Comparison of ENCODE assay signal across 8 mouse cellular contexts in the genomic region with DNA sequence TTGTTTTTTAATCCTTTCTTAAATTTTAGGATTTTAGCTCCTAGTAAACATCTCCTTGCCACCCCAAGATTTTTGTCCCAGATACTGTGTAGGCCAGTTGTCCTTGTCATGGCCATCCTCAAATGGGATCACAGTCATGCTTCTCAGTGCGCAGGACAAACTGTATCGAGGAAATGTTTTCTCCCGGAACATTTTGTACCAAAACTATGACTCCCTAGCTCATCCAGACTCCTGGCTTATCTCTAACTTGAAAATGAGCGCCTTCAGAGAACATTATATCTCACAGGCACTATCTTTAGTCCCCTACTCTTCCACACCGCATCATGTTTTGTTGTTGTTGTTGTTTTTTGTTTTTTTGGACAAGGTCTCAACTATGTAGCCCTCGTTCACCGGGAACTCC. TPM values are rescaled to one million over a fixed set of nuclear protein-coding genes. Genes with fewer than 3 reads are reported as not detected.
DNase-seq lines count a peak whose midpoint lies in the region; ATAC-seq lines count a peak whose summit lies in the region.

No protein-coding gene starts in this region.

- peak overlapping the region; percentile 85 for H3K4me3 ChIP-seq in kidney, embryonic 14.5 days (ENCODE audit: low read length)
- peak overlapping the region; percentile 83 for H3K4me3 ChIP-seq in limb, embryonic 10.5 days
- peak overlapping the region; percentile 87 for H3K4me3 ChIP-seq in neural tube, embryonic 13.5 days

- no peaks in the 10 kb centered on the region for H3K9me3 ChIP-seq in kidney, embryonic 14.5 days (ENCODE audit: control insufficient read depth, low read length)
- H3K9me3 ChIP-seq in limb, embryonic 10.5 days (replicated peaks) = no peaks in the 10 kb centered on the region
- no peaks in the 10 kb centered on the region for H3K9me3 ChIP-seq in neural tube, embryonic 13.5 days

- H3K4me2 ChIP-seq in kidney, embryonic 14.5 days (replicated peaks; ENCODE audit: low read depth, low read length) = peak overlapping the region; percentile 60
- peak overlapping the region; percentile 80 for H3K4me2 ChIP-seq in neural tube, embryonic 13.5 days

- peak overlapping the region; percentile 90 for H3K9ac ChIP-seq in kidney, embryonic 14.5 days (ENCODE audit: low read depth, low read length)
- peak overlapping the region; percentile 96 for H3K9ac ChIP-seq in neural tube, embryonic 13.5 days

- no peaks in the 10 kb centered on the region for H3K27me3 ChIP-seq in kidney, embryonic 14.5 days (ENCODE audit: control insufficient read depth, insufficient read depth, low read length)
- no peaks in the 10 kb centered on the region for H3K27me3 ChIP-seq in limb, embryonic 10.5 days (ENCODE audit: low read depth, poor library complexity, severe bottlenecking)
- no peaks in the 10 kb centered on the region for H3K27me3 ChIP-seq in neural tube, embryonic 13.5 days

- WGBS in kidney, embryonic 14.5 days = 41% methylated on average over 7 of the region's 7 CpGs
- WGBS in limb, embryonic 10.5 days = 55% methylated on average over 7 of the region's 7 CpGs
- 46% methylated on average over 7 of the region's 7 CpGs for WGBS in neural tube, embryonic 13.5 days

- no peak overlapping the region for H3K27ac ChIP-seq in kidney, embryonic 14.5 days (ENCODE audit: low read depth, low read length)
- H3K27ac ChIP-seq in limb, embryonic 10.5 days = peak overlapping the region; percentile 92
- H3K27ac ChIP-seq in neural tube, embryonic 13.5 days (replicated peaks) = peak overlapping the region; percentile 95

- no peaks in the 10 kb centered on the region for H3K36me3 ChIP-seq in kidney, embryonic 14.5 days (ENCODE audit: control insufficient read depth, insufficient read depth, low read length)
- H3K36me3 ChIP-seq in limb, embryonic 10.5 days = peaks cover 6% of the 10 kb centered on the region; the same call in 1 of the 2 replicates
- H3K36me3 ChIP-seq in neural tube, embryonic 13.5 days = no peaks in the 10 kb centered on the region

- H3K4me1 ChIP-seq in kidney, embryonic 14.5 days (ENCODE audit: control insufficient read depth, insufficient read depth, low read length) = peaks cover 18% of the 10 kb centered on the region
- H3K4me1 ChIP-seq in limb, embryonic 10.5 days = peaks cover 21% of the 10 kb centered on the region
- peaks cover 37% of the 10 kb centered on the region for H3K4me1 ChIP-seq in neural tube, embryonic 13.5 days (replicated peaks)

- DNase-seq in kidney, adult 9 months = no peak
- no peak for DNase-seq in limb, embryonic 10.5 days (ENCODE audit: low spot score)
- DNase-seq in right cerebral cortex, postnatal 36 days (ENCODE audit: low spot score in 2 of 2) = no peak
- DNase-seq in left cerebral cortex, adult 11 months (ENCODE audit: low spot score) = no peak
- DNase-seq in spleen, adult 18-20 months = no peak

- no peak for ATAC-seq in kidney, embryonic 14.5 days (ENCODE audit: low FRiP score, low TSS enrichment)
- 0 out of 2 replicates have a peak, but pooled peaks have one; percentile 7 for ATAC-seq in erythroblast, adult 5-6 weeks (replicated peaks; ENCODE audit: low FRiP score, poor library complexity, severe bottlenecking)
- ATAC-seq in neural tube, embryonic 13.5 days (ENCODE audit: low read depth) = no peak

RNA-seq across cellular contexts. Expression of a gene that starts 0.6 kb away (rescaled TPM):
- polyA plus RNA-seq in kidney, embryonic 14.5 days (2014; fragmentation: Nextera tagmentation; extraction: Ambion mirVana) = 65.6 and 88.7 TPM in 2 replicates
- 20.2 and 28.4 TPM in 2 replicates for total RNA-seq in erythroblast, adult 5-6 weeks (2015; ENCODE audit: low replicate concordance)
- total RNA-seq in erythroblast, adult 5-6 weeks (2017; ENCODE audit: low replicate concordance) = 25.0 and 32.6 TPM in 2 replicates
- 106 and 137 TPM in 2 replicates for polyA plus RNA-seq in limb, embryonic 10.5 days (2016; fragmentation: Nextera tagmentation; extraction: Ambion mirVana)
- polyA plus RNA-seq in neural tube, embryonic 13.5 days (2015; fragmentation: Nextera tagmentation; extraction: Ambion mirVana) = 82.1 and 83.7 TPM in 2 replicates

RNA-seq across cellular contexts. Expression of a gene that starts 31.0 kb away (rescaled TPM):
- 12.8 and 21.1 TPM in 2 replicates for polyA plus RNA-seq in kidney, embryonic 14.5 days (2014; fragmentation: Nextera tagmentation; extraction: Ambion mirVana)
- 8.8 and 19.0 TPM in 2 replicates for total RNA-seq in erythroblast, adult 5-6 weeks (2015; ENCODE audit: low replicate concordance)
- total RNA-seq in erythroblast, adult 5-6 weeks (2017; ENCODE audit: low replicate concordance) = 7.5 and 14.4 TPM in 2 replicates
- 12.9 and 14.6 TPM in 2 replicates for polyA plus RNA-seq in limb, embryonic 10.5 days (2016; fragmentation: Nextera tagmentation; extraction: Ambion mirVana)
- polyA plus RNA-seq in neural tube, embryonic 13.5 days (2015; fragmentation: Nextera tagmentation; extraction: Ambion mirVana) = 14.0 and 16.3 TPM in 2 replicates

RNA-seq across cellular contexts. Expression of a gene that starts 45.5 kb away (rescaled TPM):
- 51.4 and 54.7 TPM in 2 replicates for polyA plus RNA-seq in kidney, embryonic 14.5 days (2014; fragmentation: Nextera tagmentation; extraction: Ambion mirVana)
- total RNA-seq in erythroblast, adult 5-6 weeks (2015; ENCODE audit: low replicate concordance) = 2.7 TPM in 1 of 2 replicates, not detected in the other
- total RNA-seq in erythroblast, adult 5-6 weeks (2017; ENCODE audit: low replicate concordance) = 0.70 TPM in 1 of 2 replicates, not detected in the other
- 47.0 and 49.4 TPM in 2 replicates for polyA plus RNA-seq in limb, embryonic 10.5 days (2016; fragmentation: Nextera tagmentation; extraction: Ambion mirVana)
- 39.4 and 41.3 TPM in 2 replicates for polyA plus RNA-seq in neural tube, embryonic 13.5 days (2015; fragmentation: Nextera tagmentation; extraction: Ambion mirVana)

RNA-seq across cellular contexts. Expression of a gene that starts 45.6 kb away (rescaled TPM):
- 2.9 and 3.7 TPM in 2 replicates for polyA plus RNA-seq in kidney, embryonic 14.5 days (2014; fragmentation: Nextera tagmentation; extraction: Ambion mirVana)
- not detected in 2 replicates for total RNA-seq in erythroblast, adult 5-6 weeks (2015; ENCODE audit: low replicate concordance)
- total RNA-seq in erythroblast, adult 5-6 weeks (2017; ENCODE audit: low replicate concordance) = 0.14 and 0.43 TPM in 2 replicates
- 3.7 TPM in 2 replicates for polyA plus RNA-seq in limb, embryonic 10.5 days (2016; fragmentation: Nextera tagmentation; extraction: Ambion mirVana)
- polyA plus RNA-seq in neural tube, embryonic 13.5 days (2015; fragmentation: Nextera tagmentation; extraction: Ambion mirVana) = 14.2 and 17.6 TPM in 2 replicates
